Mouse (Mus musculus): ENCODE results near the gene Tex37. TPM values are rescaled to one million over a fixed set of nuclear protein-coding genes. Genes with fewer than 3 reads are reported as not detected.
A peak's percentile ranks its signal among the peaks of the same experiment; 100 is the strongest.

Gene Tex37
- total RNA-seq (2021) = not detected
- long read RNA-seq, experiment 1 = 0 reads
- long read RNA-seq, experiment 2 = 0 reads

GRCm38 (mm10) chr6:70918827-70919226 is at the start of gene Tex37:
TSS of gene Tex37 (minus strand) at chr6:70918927.
- no peak for DNase-seq (ENCODE audit: extremely low spot score in 1 of 2, low spot score in 2 of 2)
- H3K4me3 ChIP-seq = no peak within 1 kb of the TSS

DNA sequence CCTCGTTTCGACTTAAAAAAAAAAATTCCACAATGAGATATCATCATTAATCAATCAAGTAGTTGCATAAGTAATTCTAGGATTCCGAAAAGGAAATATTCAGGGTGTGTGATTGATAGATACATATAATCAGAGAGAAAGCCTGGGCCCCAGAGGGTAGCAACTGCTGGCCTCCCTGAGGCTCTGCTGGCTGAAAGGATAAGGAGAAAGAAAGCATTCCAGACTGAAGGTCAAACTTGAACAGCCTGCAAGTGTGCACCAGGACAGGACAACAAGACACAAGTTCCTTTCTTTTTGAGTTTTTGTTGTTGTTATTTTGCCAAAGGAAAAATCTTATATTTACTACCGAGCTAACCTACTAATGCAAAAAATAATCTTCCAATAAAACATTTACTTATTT is 49.6 kb upstream of the Tex37 start:
- no peak for DNase-seq (ENCODE audit: extremely low spot score in 1 of 2, low spot score in 2 of 2)
- no peak for TF ChIP-seq CTCF (IDR thresholded peaks at IDR 0.05)
- H3K27ac ChIP-seq = no peak overlapping the region
- intact Hi-C loops (cut with DNase I) = no loop called here
- no peak overlapping the region for H3K4me3 ChIP-seq

More at GRCm38 (mm10) chr6:70918827-70919226, at the start of gene Tex37:
- H3K27ac ChIP-seq = no peak within 1 kb of the TSS
- intact Hi-C loops (cut with DNase I) = no loop called here
- TF ChIP-seq CTCF (IDR thresholded peaks at IDR 0.05) = no peak

- TF ChIP-seq CTCF (IDR thresholded peaks at IDR 0.05) = no peak
These were observed 48.7 kb upstream of the Tex37 start for GRCm38 (mm10) chr6:70967422-70967821.

GRCm38 (mm10) chr6:70965694-70966093 is 47.0 kb upstream of the Tex37 start:
- no peak overlapping the region for H3K27ac ChIP-seq
- no peak for TF ChIP-seq CTCF (IDR thresholded peaks at IDR 0.05)
- H3K4me3 ChIP-seq = no peak overlapping the region
- no peak for DNase-seq (ENCODE audit: extremely low spot score in 1 of 2, low spot score in 2 of 2)
- intact Hi-C loops (cut with DNase I) = no loop called here

More at GRCm38 (mm10) chr6:70967422-70967821, 48.7 kb upstream of the Tex37 start:
- intact Hi-C loops (cut with DNase I) = no loop called here
- no peak for DNase-seq (ENCODE audit: extremely low spot score in 1 of 2, low spot score in 2 of 2)
- Histone ChIP-seq H3K27ac (no peak overlapping the region), H3K4me3 (no peak overlapping the region)

- Histone ChIP-seq H3K4me3 (no peak overlapping the region), H3K27ac (no peak overlapping the region)
- TF ChIP-seq CTCF (IDR thresholded peaks at IDR 0.05) = no peak
- intact Hi-C loops (cut with DNase I) = no loop called here
- no peak for DNase-seq (ENCODE audit: extremely low spot score in 1 of 2, low spot score in 2 of 2)
These were observed 45.5 kb upstream of the Tex37 start for GRCm38 (mm10) chr6:70964116-70964830.

DNA sequence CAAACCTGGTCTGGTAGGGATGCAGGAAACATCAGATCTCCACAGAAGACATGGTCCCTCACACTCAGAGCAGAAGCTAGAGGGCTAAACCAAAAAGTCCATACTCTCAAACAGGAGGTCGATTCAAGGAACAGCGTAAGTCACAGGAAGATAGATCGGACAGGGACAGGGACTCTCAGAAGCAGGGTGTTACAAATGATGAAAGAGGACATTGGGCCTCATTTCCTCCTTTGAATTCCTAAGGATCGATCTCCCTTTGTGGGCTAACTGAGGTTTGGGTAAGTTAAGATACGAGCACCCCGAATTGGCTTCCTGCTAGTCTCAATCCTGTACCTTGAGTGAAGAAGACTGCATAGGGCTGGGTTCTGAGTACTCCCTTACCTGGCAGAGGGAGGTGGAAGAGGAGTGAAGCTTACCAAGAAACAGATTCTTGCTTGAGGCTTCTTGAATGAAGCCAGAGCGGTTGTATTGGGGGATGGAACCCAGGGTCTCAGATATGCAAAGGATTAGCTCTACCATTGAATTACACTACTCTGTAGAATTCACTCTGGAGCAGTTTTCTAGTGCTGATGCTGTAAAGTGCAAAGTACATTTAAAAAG is 38.7 kb upstream of the Tex37 start:
- DNase-seq (ENCODE audit: extremely low spot score in 1 of 2, low spot score in 2 of 2) = no peak
- TF ChIP-seq CTCF (IDR thresholded peaks at IDR 0.05) = no peak
- intact Hi-C loops (cut with DNase I) = loop anchor here (2.0 kb wide), 1 partner anchor 167 kb away; no protein-coding TSS in a partner anchor
- no peak overlapping the region for H3K27ac ChIP-seq
- H3K4me3 ChIP-seq = no peak overlapping the region

DNA sequence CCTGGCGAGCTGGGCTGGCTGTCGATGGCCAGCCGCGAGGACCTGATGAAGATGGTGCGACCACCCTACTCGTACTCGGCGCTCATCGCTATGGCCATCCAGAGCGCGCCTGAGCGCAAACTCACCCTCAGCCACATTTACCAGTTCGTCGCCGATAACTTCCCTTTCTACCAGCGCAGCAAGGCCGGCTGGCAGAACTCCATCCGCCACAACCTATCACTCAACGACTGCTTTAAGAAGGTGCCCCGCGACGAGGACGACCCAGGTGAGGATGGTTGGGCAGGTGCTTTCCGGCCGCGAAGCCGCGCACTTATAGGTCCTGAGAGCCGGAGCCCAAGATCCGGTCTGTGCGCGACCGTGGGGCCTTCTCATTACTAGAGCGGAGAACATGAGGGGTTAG is 38.2 kb upstream of the Tex37 start:
- H3K4me3 ChIP-seq = peak overlapping the region; percentile 31; the same call in 1 of the 2 replicates
- intact Hi-C loops (cut with DNase I) = loop anchor here (2.0 kb wide), 1 partner anchor 168 kb away; no protein-coding TSS in a partner anchor
- no peak overlapping the region for H3K27ac ChIP-seq
- peak in 1 of 2 experiments; percentile 14 for DNase-seq (ENCODE audit: extremely low spot score in 1 of 2, low spot score in 2 of 2)
- no peak for TF ChIP-seq CTCF (IDR thresholded peaks at IDR 0.05)

DNA sequence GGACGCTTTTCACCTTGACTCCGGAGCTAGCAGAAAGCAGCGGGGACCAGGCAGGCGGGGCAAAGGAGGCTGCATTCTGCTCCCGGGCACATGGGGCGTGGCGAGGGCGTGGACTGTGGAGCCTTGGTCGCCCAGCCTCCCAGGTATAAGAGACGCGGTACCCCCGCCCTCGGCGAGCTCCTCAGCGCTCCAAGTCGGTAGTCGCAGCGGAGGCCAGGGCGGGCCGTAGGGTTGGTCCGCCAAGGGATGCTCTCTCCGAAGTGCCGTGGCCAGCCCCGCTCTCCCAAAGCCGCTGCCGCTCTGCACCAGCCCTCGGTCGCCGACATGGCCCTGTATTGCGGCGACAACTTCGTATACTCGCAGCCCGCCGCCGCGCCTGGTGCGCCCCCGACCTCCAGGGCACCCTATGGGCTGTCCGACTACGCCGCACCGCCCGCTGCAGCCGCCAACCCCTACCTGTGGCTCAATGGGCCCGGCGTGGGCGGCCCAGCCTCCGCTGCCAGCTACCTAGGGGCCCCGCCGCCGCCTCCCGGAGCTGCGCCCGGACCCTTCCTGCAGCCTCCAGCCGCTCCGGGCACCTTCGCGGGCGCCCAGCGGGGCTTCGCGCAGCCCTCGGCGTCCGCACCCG is 37.7 kb upstream of the Tex37 start, which contains the start of gene Foxi3:
TSS of gene Foxi3 (plus strand) at position 247 of the 628 bp plus-strand sequence.
- Histone ChIP-seq H3K4me3 (peak within 1 kb of the TSS; percentile 31), H3K27ac (no peak within 1 kb of the TSS)
- TF ChIP-seq CTCF (IDR thresholded peaks at IDR 0.05) = no peak
- DNase-seq (ENCODE audit: extremely low spot score in 1 of 2, low spot score in 2 of 2) = peak; percentile 14 to 16
- intact Hi-C loops (cut with DNase I) = loop anchor here (2.0 kb wide), 1 partner anchor 168 kb away; no protein-coding TSS in a partner anchor

GRCm38 (mm10) chr6:70955841-70956240 is 37.1 kb upstream of the Tex37 start:
- peak overlapping the region; percentile 31 for H3K4me3 ChIP-seq
- no peak for TF ChIP-seq CTCF (IDR thresholded peaks at IDR 0.05)
- intact Hi-C loops (cut with DNase I) = loop anchor here (2.0 kb wide), 1 partner anchor 169 kb away; no protein-coding TSS in a partner anchor
- DNase-seq (ENCODE audit: extremely low spot score in 1 of 2, low spot score in 2 of 2) = no peak
- no peak overlapping the region for H3K27ac ChIP-seq

DNA sequence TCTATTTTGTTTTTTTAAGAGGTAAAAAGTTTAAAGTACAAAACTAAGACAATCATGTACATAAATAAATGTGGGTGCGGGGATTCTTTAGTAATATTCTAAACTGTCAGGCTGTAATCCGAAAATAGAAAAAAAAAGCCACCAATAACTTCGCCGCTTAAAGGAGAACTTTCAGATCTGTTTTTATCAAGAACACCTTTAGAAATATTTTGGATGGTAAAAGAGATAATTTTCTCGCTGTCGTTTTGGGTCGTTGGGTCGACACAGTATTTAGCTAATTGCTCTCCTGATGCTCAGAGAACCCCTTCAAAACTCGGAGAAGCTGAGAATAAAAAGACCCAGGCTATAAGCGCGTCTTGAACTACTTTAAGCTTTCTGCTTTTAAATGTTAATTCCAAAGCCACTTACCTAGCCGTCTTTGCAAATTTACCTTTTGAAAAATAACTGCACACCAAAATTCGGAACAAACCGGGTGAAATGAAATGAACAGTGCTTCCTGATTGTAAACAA is 36.6 kb upstream of the Tex37 start:
- Histone ChIP-seq H3K27ac (no peak overlapping the region), H3K4me3 (no peak overlapping the region)
- TF ChIP-seq CTCF (IDR thresholded peaks at IDR 0.05) = no peak
- intact Hi-C loops (cut with DNase I) = no loop called here
- DNase-seq (ENCODE audit: extremely low spot score in 1 of 2, low spot score in 2 of 2) = no peak

- DNase-seq (ENCODE audit: extremely low spot score in 1 of 2, low spot score in 2 of 2) = no peak
- TF ChIP-seq CTCF (IDR thresholded peaks at IDR 0.05) = peak; percentile 50
- intact Hi-C loops (cut with DNase I) = no loop called here
- no peak overlapping the region for H3K27ac ChIP-seq
- no peak overlapping the region for H3K4me3 ChIP-seq
These were observed 35.3 kb upstream of the Tex37 start for GRCm38 (mm10) chr6:70954040-70954439.

- no peak overlapping the region for H3K27ac ChIP-seq
- no peak overlapping the region for H3K4me3 ChIP-seq
- TF ChIP-seq CTCF (IDR thresholded peaks at IDR 0.05) = no peak
- intact Hi-C loops (cut with DNase I) = no loop called here
- DNase-seq (ENCODE audit: extremely low spot score in 1 of 2, low spot score in 2 of 2) = no peak
These were observed 34.5 kb upstream of the Tex37 start for GRCm38 (mm10) chr6:70953274-70953673.

Data from left cerebral cortex, adult 2 months (tissue).